Mouse (Mus musculus): ENCODE measurements around the gene Odf3l2. TPM values are rescaled to one million over a fixed set of nuclear protein-coding genes. Genes with fewer than 3 reads are reported as not detected.

Gene Odf3l2
- polyA plus RNA-seq, 2 experiments from 2014 or later = not detected

- ATAC-seq = no peak
Measured at GRCm38 (mm10) chr10:79626156-79626555, 19.4 kb downstream of the Odf3l2 start.

DNA sequence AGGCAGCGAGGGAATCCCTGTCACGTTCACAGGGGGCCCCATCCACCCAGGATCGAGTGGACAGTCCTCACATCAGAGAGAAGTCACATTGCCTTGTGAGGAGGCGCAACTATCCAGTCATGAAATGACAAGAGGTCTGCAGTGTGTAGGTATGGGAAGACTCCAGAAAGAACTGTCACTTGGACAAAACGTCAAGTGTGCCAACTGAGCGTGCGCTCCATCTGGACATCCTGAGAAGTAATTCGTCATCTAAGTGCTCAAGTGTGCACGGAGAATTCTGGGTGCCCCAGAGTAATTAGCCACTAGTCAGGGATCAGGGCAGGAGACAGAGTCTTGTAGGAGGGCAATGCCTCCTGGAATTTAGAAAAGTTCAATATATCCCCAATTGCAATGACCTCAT lies 20.1 kb downstream of the Odf3l2 start:
- no peak for ATAC-seq

- ATAC-seq = no peak
Measured at GRCm38 (mm10) chr10:79623950-79624349, 21.6 kb downstream of the Odf3l2 start.

- no peak for ATAC-seq
Measured at GRCm38 (mm10) chr10:79616376-79616775, 29.2 kb downstream of the Odf3l2 start.

DNA sequence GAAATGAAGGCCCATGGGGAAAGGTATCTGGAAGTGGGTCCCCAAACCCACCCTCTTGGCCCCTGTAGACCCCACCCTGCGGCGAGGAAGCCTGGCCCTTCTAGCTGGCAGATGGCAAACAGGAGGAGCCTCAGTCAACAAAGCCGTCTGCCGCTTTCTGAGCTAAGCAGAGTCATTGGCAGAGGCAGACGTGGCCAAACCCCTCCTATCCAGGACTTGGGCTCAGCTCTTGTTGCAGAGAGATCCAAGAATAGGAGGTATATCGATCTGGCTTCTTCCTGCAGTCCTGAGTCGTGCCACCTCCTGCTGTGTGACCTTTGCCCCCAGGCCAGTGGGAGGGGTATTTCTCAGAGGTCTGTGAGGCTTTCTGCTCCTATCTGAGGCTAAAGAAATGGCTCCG lies 29.7 kb downstream of the Odf3l2 start:
- no peak for ATAC-seq

- no peak for ATAC-seq
Measured at GRCm38 (mm10) chr10:79614305-79614643, 31.3 kb downstream of the Odf3l2 start.

DNA sequence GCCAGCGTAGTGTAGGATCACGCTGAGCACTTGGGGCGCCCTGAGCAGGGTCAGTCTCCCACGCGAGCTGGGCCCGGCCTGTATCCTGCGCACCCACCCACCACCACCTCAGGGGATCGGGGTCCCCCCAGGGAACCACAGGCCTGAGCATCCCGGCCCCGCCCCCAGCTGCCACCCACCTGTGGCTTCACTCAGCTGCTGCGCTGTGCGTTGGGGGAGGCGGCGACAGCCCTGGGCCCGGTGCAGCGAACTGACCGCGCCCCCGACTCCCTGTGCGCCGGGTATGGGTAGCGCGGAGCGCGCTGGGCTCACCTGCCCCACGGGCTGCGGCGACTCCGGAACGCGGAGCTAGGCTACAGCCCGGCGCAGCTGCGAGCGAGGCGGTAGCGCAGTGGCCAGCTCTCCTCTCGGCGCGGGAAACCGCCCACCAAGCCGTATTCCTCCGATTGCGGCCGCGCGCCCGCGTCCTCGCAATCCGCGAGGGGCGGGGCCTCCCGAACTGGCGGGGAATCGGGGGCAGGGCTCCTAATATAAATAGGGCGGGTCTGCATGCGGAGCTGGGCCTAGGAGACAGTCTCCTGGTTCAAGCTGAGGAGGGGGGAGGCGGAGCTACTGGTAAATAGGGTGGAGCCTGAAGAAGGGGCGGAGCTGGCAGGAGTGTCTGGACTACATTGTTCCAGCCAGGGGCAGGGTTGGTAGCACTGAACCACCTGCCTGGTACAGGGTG lies 31.8 kb downstream of the Odf3l2 start, which contains the start of gene C2cd4c:
TSS of gene C2cd4c (minus strand) at position 448 of the 727 bp plus-strand sequence.
- ATAC-seq = no peak

GRCm38 (mm10) chr10:79612192-79613135 lies 33.1 kb downstream of the Odf3l2 start:
- no peak for ATAC-seq

DNA sequence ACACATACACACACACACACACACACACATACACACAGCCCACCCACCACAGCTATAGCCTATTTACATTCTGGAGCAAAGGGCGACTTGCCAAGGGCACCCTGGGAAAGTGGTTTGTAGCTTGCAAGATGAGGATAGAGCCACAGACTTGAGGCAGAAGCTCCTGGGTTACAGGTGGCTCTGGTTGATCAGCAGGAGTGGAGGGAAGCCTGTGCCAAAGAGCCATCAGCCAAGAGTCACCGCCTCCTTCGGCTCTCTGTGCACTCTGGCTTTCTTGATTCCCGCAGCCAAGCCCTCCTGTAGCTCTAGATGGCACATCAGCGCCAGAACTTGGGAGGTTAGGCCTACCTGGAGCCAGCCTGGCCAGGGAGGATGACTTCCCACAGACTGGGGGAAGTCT lies 34.2 kb downstream of the Odf3l2 start:
- no peak for ATAC-seq

DNA sequence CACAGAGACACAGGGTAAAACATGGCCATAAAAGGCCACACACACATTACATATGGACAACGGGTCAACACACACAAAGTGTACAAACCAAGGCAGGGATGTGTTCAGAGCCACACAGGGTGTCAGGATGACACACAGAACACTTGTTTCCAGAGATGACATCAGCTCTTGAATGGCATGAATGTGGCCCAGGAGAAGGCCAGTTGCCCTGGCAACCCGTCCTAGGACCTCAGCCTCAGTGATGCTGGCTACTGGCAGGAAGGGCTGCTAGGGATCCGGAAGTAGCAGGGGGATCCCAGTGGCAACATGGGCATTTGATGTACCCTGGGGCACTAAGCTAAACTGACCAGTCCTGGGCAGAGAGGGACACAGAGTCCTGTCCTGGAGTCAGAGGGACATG lies 36.3 kb downstream of the Odf3l2 start:
- ATAC-seq = no peak

- ATAC-seq = no peak
Measured at GRCm38 (mm10) chr10:79607892-79608291, 37.6 kb downstream of the Odf3l2 start.

DNA sequence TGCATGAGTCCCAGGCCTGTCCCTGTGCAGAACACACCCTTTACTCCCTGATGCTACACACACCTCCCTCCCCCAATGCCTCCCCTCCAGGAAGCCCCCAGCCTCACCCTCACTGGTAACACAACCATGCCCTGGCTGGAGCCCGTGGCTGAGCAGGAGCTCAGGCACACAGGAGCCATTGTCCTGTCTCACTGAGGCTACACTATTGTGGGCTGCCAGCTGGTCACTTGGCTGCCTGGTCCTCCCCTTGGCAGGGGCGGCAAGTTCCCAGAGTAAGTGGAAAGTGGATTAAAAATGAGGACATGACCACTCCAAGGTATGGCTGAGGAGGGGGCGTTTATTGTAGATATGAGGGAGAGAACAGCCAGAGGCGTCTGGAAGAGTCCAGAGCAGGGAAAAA lies 39.0 kb downstream of the Odf3l2 start:
- ATAC-seq = no peak

DNA sequence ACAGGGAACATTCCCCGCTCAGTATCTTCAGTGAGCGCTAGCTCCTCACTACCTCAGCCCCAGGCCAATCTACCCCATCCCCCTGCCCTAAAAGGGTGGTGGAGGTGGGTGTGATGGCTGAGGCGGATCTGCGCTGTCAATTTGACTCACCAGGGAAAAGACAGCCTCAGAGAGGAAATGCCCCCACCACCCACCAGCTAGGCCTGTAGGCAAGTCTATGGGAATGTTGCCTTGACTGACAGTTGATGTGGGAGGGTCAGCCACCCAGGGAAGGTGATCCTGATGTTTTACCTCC lies 47.7 kb downstream of the Odf3l2 start:
- ATAC-seq = no peak

- ATAC-seq = no peak
Measured at GRCm38 (mm10) chr10:79597051-79597935, 48.2 kb downstream of the Odf3l2 start.

DNA sequence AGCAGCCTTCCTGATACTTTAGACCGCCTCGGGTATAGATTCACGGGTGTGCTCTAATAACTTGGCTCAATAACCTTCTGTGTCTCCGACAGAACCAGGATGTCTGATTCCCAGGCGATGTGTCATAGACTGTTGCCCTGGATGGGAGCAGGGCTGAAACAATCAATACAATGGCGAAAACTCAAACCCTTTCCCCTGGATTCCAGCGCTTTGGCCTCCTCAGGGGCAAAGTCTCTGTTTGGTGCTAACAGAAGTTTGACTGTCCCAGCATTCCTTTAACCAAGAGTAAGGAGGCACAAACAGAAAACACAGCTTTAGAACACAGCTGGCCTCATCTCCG lies 50.0 kb downstream of the Odf3l2 start:
- ATAC-seq = no peak

- ATAC-seq = peak; percentile 43
Measured at GRCm38 (mm10) chr10:79594872-79595589, 50.5 kb downstream of the Odf3l2 start.

- ATAC-seq = no peak
Measured at GRCm38 (mm10) chr10:79594111-79594510, 51.4 kb downstream of the Odf3l2 start.

DNA sequence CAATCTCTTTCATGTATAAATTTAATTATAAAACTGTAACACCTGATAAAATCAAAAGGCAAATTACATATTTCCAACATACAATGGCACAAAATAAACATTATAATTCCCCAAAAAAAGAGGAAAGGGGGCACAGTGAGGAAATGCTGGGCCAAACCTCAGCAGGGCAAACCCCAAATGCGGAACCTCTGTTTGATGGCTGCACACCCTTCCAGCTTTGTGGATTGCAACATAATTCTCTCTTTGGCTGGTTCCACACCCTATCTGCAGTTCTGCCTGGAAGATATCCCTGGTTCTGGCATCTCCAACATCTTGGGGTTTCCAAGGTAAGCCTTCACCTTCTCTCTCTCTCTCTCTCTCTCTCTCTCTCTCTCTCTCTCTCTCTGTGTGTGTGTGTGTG lies 54.8 kb downstream of the Odf3l2 start:
- ATAC-seq = no peak

Data from activated CD4-positive, CD25-positive, alpha-beta regulatory T cell, adult 4 months (primary cell).